ENCODE assay signal across 8 mouse cellular contexts in genomic region chr15:85672376-85672775, GRCm38 (mm10).
DNase-seq lines count a peak whose midpoint lies in the region; ATAC-seq and TF ChIP-seq lines count a peak whose summit lies in the region.

No protein-coding gene starts in this region.

- no peaks in the 10 kb centered on the region for H3K9me3 ChIP-seq in lung, postnatal 0 days (ENCODE audit: low read length)
- no peaks in the 10 kb centered on the region for H3K9me3 ChIP-seq in limb, embryonic 15.5 days
- no peaks in the 10 kb centered on the region for H3K9me3 ChIP-seq in stomach, postnatal 0 days (ENCODE audit: control insufficient read depth, low read length)

- no peaks in the 10 kb centered on the region for H3K27me3 ChIP-seq in lung, postnatal 0 days (replicated peaks; ENCODE audit: insufficient read depth, low read length)
- H3K27me3 ChIP-seq in limb, embryonic 15.5 days = no peaks in the 10 kb centered on the region
- H3K27me3 ChIP-seq in stomach, postnatal 0 days (ENCODE audit: control insufficient read depth, insufficient read depth, low read length) = no peaks in the 10 kb centered on the region

- TF ChIP-seq EP300 in lung, postnatal 0 days (IDR thresholded peaks at IDR 0.05) = no peak
- no peak for TF ChIP-seq EP300 in stomach, postnatal 0 days (optimal IDR thresholded peaks at IDR 0.05)

- peak overlapping the region; percentile 94 for H3K4me3 ChIP-seq in lung, postnatal 0 days (ENCODE audit: low read depth, low read length)
- H3K4me3 ChIP-seq in limb, embryonic 15.5 days = peak overlapping the region; percentile 78
- peak overlapping the region; percentile 91 for H3K4me3 ChIP-seq in stomach, postnatal 0 days (ENCODE audit: low read depth, low read length)

- peak overlapping the region; percentile 83 for H3K4me2 ChIP-seq in lung, postnatal 0 days (replicated peaks; ENCODE audit: low read depth, low read length)
- H3K4me2 ChIP-seq in limb, embryonic 15.5 days = peak overlapping the region; percentile 85
- peak overlapping the region; percentile 82 for H3K4me2 ChIP-seq in stomach, postnatal 0 days (replicated peaks; ENCODE audit: low read depth)

- WGBS in lung, postnatal 0 days = 22% methylated on average over 3 of the region's 3 CpGs
- 47% methylated on average over 3 of the region's 3 CpGs for WGBS in limb, embryonic 15.5 days
- WGBS in stomach, postnatal 0 days = 43% methylated on average over 3 of the region's 3 CpGs

- no peak for TF ChIP-seq CTCF in lung, postnatal 0 days (IDR thresholded peaks at IDR 0.05)
- TF ChIP-seq CTCF in stomach, postnatal 0 days (IDR thresholded peaks at IDR 0.05; ENCODE audit: low read depth) = no peak

- H3K4me1 ChIP-seq in lung, postnatal 0 days (ENCODE audit: insufficient read depth, low read depth, low read length) = peaks cover 23% of the 10 kb centered on the region
- H3K4me1 ChIP-seq in limb, embryonic 15.5 days = peaks cover 57% of the 10 kb centered on the region
- H3K4me1 ChIP-seq in stomach, postnatal 0 days (replicated peaks; ENCODE audit: control insufficient read depth, insufficient read depth) = peaks cover 10% of the 10 kb centered on the region

- H3K36me3 ChIP-seq in lung, postnatal 0 days (ENCODE audit: insufficient read depth, low read length) = no peaks in the 10 kb centered on the region
- peaks cover 11% of the 10 kb centered on the region; the same call in 1 of the 2 replicates for H3K36me3 ChIP-seq in limb, embryonic 15.5 days
- no peaks in the 10 kb centered on the region for H3K36me3 ChIP-seq in stomach, postnatal 0 days (ENCODE audit: control insufficient read depth, insufficient read depth, low read length)

- ATAC-seq in lung, postnatal 0 days = no peak
- ATAC-seq in limb, embryonic 15.5 days (ENCODE audit: insufficient number of reproducible peaks, low FRiP score, low TSS enrichment, low read depth) = no peak
- ATAC-seq in stomach, postnatal 0 days (ENCODE audit: low FRiP score, low TSS enrichment) = no peak

- peak overlapping the region; percentile 89 for H3K9ac ChIP-seq in lung, postnatal 0 days (replicated peaks; ENCODE audit: low read depth)
- H3K9ac ChIP-seq in limb, embryonic 15.5 days = peak overlapping the region; percentile 99
- H3K9ac ChIP-seq in stomach, postnatal 0 days (ENCODE audit: low read length) = peak overlapping the region; percentile 94

- peak; percentile 73 for DNase-seq in heart, adult 11 months
- DNase-seq in heart, postnatal 4 days = no peak
- no peak for DNase-seq in lung, postnatal 0 days (ENCODE audit: low spot score)
- DNase-seq in lung, postnatal 4 days = no peak
- no peak for DNase-seq in stomach, postnatal 0 days (ENCODE audit: low spot score)
- DNase-seq in thymus, postnatal 0 days (ENCODE audit: low spot score) = no peak
- DNase-seq in cerebellum, postnatal 4 days (ENCODE audit: low spot score in 2 of 2) = no peak

- no peak overlapping the region; the same call in 1 of the 2 replicates for H3K27ac ChIP-seq in lung, postnatal 0 days (ENCODE audit: low read length)
- peak overlapping the region; percentile 99 for H3K27ac ChIP-seq in limb, embryonic 15.5 days
- H3K27ac ChIP-seq in stomach, postnatal 0 days (replicated peaks) = no peak overlapping the region
